Mouse (Mus musculus) kidney, embryonic 14.5 days (tissue): ENCODE data around the gene Hnrnph3. TPM values are rescaled to one million over a fixed set of nuclear protein-coding genes. Genes with fewer than 3 reads are reported as not detected.
A peak's percentile ranks its signal among the peaks of the same experiment; 100 is the strongest.

Source experiments
- ATAC-seq: fragments of 200-750 bp; cut with Nextera tagmentation; 2 replicates; pipeline ENCODE4 v1.8.0; 2017; ENCODE audit warnings: moderate number of reproducible peaks, mild to moderate bottlenecking, moderate TSS enrichment, moderate library complexity; ENCODE audit not compliant: low FRiP score, low TSS enrichment
- H3K27ac ChIP-seq: fragments of 300-500 bp; sonication (generic); 2 replicates; pipeline ENCODE4 v1.5.1; 2014; ENCODE audit warnings: low read depth, mild to moderate bottlenecking, low read length, moderate library complexity, mixed read lengths
- H3K27me3 ChIP-seq: fragments of 300-500 bp; sonication (generic); 2 replicates; pipeline ENCODE4 v1.6.1; 2014; ENCODE audit warnings: mild to moderate bottlenecking, low read length; ENCODE audit not compliant: control insufficient read depth, insufficient read depth
- H3K36me3 ChIP-seq: fragments of 300-500 bp; sonication (generic); 2 replicates; pipeline ENCODE4 v1.6.1; 2014; ENCODE audit warnings: low read length, mixed read lengths; ENCODE audit not compliant: control insufficient read depth, insufficient read depth
- H3K4me1 ChIP-seq: fragments of 300-500 bp; sonication (generic); 2 replicates; pipeline ENCODE4 v1.6.1; 2014; ENCODE audit warnings: low read length, mixed read lengths; ENCODE audit not compliant: control insufficient read depth, insufficient read depth
- H3K4me2 ChIP-seq: fragments of 300-500 bp; sonication (generic); replicated peaks from 2 replicates; pipeline ENCODE4 v1.6.1; 2014; ENCODE audit warnings: low read depth, mild to moderate bottlenecking, low read length
- H3K4me3 ChIP-seq: fragments of 300-500 bp; sonication (generic); 2 replicates; pipeline ENCODE4 v1.5.1; 2014; ENCODE audit warnings: mild to moderate bottlenecking, low read length
- H3K9ac ChIP-seq: fragments of 300-500 bp; sonication (generic); 2 replicates; pipeline ENCODE4 v1.6.1; 2014; ENCODE audit warnings: low read depth, mild to moderate bottlenecking, low read length, moderate library complexity
- H3K9me3 ChIP-seq: fragments of 300-500 bp; sonication (generic); 2 replicates; pipeline ENCODE4 v1.6.1; 2016; ENCODE audit warnings: low read length; ENCODE audit not compliant: control insufficient read depth
- WGBS: fragments of 180-500 bp; shearing (Covaris S2); extraction: QIAGEN DNeasy Blood & Tissue Kit; methylation state at CpG from one replicate; pipeline ENCODE4 v1.1.7; 2014; 5-methylcytosine and 5-hydroxymethylcytosine counted together
- polyA plus RNA-seq: library from polyadenylated mRNA; unstranded; fragments of >200 nt; fragmentation: Nextera tagmentation; extraction: Ambion mirVana; gene quantifications from 2 replicates; pipeline ENCODE4 v1.2.1, GENCODE M21; 2014

Gene Hnrnph3
- polyA plus RNA-seq, 1 experiment from 2014 or later = 86.8 TPM

GRCm38 (mm10) chr10:62984072-62984471 is 39.9 kb downstream of the Hnrnph3 start:
- ATAC-seq = no peak
- Histone ChIP-seq H3K9ac (no peak overlapping the region), H3K4me2 (no peak overlapping the region), H3K9me3 (no peaks in the 10 kb centered on the region), H3K4me1 (no peaks in the 10 kb centered on the region), H3K27me3 (no peaks in the 10 kb centered on the region), H3K27ac (no peak overlapping the region), H3K36me3 (peaks cover 33% of the 10 kb centered on the region), H3K4me3 (no peak overlapping the region)
- WGBS = 94% methylated on average over 11 of the region's 11 CpGs

DNA sequence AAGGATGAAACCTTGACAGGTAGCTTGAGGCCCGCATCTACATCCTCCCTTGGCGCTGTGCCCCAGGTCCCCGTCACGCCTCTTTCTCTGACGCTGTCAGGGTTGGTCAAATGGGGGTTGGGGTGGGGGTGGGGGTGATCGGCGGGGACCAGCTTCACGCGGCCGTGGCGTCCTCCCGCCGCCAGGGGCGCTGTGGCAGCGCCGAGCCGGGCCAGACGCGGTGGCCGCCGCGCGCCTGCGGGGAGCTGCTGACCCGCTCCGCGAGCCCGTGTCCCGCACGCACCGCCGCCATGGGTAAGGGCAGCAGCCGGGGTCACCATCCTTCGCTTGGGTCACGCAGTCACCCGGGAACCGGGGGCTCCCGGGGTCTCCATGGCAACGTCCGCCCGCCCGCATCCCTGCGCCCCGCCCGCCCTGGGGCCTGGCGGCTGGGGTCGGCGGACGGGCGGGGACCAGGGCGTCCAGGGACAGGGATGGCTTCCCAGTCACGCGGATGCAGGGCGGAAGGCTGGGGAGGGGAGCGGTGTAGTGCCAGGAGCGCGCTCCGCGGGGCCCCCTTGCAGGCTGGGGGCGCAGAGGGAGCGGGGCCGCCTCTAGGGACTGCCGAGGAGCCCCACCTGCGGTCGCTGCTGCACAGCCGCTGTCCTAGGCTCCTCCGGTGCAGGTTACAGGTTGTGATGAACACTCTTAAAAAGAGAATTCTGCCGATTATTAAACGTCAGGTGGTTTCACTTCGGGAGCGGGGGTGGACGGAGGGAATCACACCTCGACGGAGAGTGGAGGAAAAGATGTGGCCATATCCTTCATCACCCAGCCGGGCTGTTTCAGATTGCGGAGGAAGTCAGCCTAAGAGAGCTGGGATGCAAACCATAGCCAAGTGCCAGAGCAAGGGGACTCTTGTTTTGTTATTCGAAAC is 43.7 kb downstream of the Hnrnph3 start, which contains the start of gene Rufy2:
TSS of gene Rufy2 (plus strand) at position 185 of the 916 bp plus-strand sequence.
- H3K9me3 ChIP-seq = no peaks in the 10 kb centered on the region
- peak within 1 kb of the TSS; percentile 70 for H3K4me2 ChIP-seq
- peak within 1 kb of the TSS; percentile 45; the same call in 1 of the 2 replicates for H3K27ac ChIP-seq
- ATAC-seq = peak; percentile 94
- no peaks in the 10 kb centered on the region for H3K27me3 ChIP-seq
- H3K4me3 ChIP-seq = peak within 1 kb of the TSS; percentile 58
- no peaks in the 10 kb centered on the region for H3K4me1 ChIP-seq
- peaks cover 19% of the 10 kb centered on the region for H3K36me3 ChIP-seq
- H3K9ac ChIP-seq = peak within 1 kb of the TSS; percentile 63
- WGBS = 1% methylated on average over 74 of the region's 77 CpGs

DNA sequence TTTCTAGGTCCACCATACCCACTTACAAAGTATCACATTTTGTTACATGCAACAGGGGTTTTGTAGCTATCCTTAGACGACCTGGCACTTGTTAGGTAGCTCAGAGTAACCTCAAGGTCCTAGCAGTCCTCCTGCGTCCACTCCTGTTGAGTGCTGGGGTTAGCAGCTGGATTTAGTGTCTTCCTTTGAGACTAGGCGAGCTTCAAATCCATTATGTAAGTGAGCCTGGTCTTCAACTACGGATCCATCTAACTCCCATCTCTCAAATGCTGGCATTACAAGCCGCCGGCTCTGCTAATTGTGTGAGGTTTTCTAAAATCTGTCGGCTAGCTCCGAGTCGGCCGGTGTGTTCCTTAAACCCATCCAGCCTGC is 44.4 kb downstream of the Hnrnph3 start:
- no peak for ATAC-seq
- Histone ChIP-seq H3K4me2 (peak overlapping the region; percentile 47), H3K27ac (no peak overlapping the region), H3K9ac (no peak overlapping the region), H3K4me1 (no peaks in the 10 kb centered on the region), H3K9me3 (no peaks in the 10 kb centered on the region), H3K27me3 (no peaks in the 10 kb centered on the region), H3K4me3 (peak overlapping the region; percentile 58), H3K36me3 (peaks cover 13% of the 10 kb centered on the region)
- 6% methylated on average over 10 of the region's 10 CpGs for WGBS

DNA sequence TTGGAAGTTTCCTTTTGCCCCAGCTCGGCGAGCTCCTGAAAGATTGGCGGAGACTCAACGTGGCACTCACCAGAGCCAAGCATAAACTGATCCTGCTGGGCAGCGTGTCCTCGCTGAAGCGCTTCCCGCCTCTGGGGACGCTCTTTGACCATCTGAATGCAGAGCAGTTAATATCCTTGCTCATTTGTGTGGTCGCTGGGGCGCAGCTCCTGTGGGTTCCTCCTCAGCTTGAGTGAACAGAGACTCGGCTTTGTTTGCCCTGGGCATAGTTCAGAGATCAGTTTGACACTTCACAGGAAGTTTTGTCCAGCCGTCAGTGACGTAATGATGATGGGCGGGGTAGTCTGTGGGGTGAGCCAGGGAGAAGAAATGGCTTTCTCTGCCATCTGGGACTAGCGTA is 52.2 kb downstream of the Hnrnph3 start:
- Histone ChIP-seq H3K9me3 (no peaks in the 10 kb centered on the region), H3K27ac (no peak overlapping the region), H3K36me3 (peaks cover 41% of the 10 kb centered on the region), H3K4me2 (no peak overlapping the region), H3K4me1 (no peaks in the 10 kb centered on the region), H3K27me3 (no peaks in the 10 kb centered on the region), H3K4me3 (no peak overlapping the region), H3K9ac (no peak overlapping the region)
- 69% methylated on average over 16 of the region's 16 CpGs for WGBS
- ATAC-seq = peak; percentile 66

- Histone ChIP-seq H3K9ac (no peak overlapping the region), H3K27me3 (no peaks in the 10 kb centered on the region), H3K4me1 (no peaks in the 10 kb centered on the region), H3K27ac (no peak overlapping the region), H3K4me2 (no peak overlapping the region), H3K36me3 (peaks cover 71% of the 10 kb centered on the region), H3K9me3 (no peaks in the 10 kb centered on the region), H3K4me3 (no peak overlapping the region)
- peak; percentile 60; the same call in 1 of the 2 replicates for ATAC-seq
- 83% methylated on average over 15 of the region's 15 CpGs for WGBS
Measured at GRCm38 (mm10) chr10:62966291-62966690, 57.7 kb downstream of the Hnrnph3 start.

- Histone ChIP-seq H3K27ac (no peak overlapping the region), H3K9ac (no peak overlapping the region), H3K4me2 (no peak overlapping the region), H3K4me3 (no peak overlapping the region), H3K27me3 (no peaks in the 10 kb centered on the region), H3K36me3 (peaks cover 73% of the 10 kb centered on the region), H3K9me3 (no peaks in the 10 kb centered on the region), H3K4me1 (no peaks in the 10 kb centered on the region)
- 88% methylated on average over 11 of the region's 11 CpGs for WGBS
- no peak for ATAC-seq
Measured at GRCm38 (mm10) chr10:62965796-62966195, 58.2 kb downstream of the Hnrnph3 start.

Other genes with a start within 250 kb of the Hnrnph3 start
- 121 and 178 TPM in 2 replicates for gene Ccar1, start 231.9 kb downstream of the Hnrnph3 start, polyA plus RNA-seq
- 34.1 and 35.3 TPM in 2 replicates for gene Tet1, start 115.2 kb downstream of the Hnrnph3 start, polyA plus RNA-seq
- 10.0 and 16.0 TPM in 2 replicates for gene Slc25a16, start 103.6 kb downstream of the Hnrnph3 start, polyA plus RNA-seq
- 20.5 and 27.2 TPM in 2 replicates for gene Dna2, start 77.2 kb downstream of the Hnrnph3 start, polyA plus RNA-seq
- gene Rufy2, start 44.0 kb downstream of the Hnrnph3 start, polyA plus RNA-seq = 19.7 and 28.4 TPM in 2 replicates
- 1.9 and 2.7 TPM in 2 replicates for gene Pbld2, start 98 bp upstream of the Hnrnph3 start, polyA plus RNA-seq
- 4.8 and 5.1 TPM in 2 replicates for gene Pbld1, start 35.9 kb upstream of the Hnrnph3 start, polyA plus RNA-seq
- gene Atoh7, start 75.4 kb upstream of the Hnrnph3 start, polyA plus RNA-seq = 0.56 TPM in 1 of 2 replicates, not detected in the other
- not detected in 2 replicates for gene Mypn, start 179.7 kb upstream of the Hnrnph3 start, polyA plus RNA-seq
- gene Herc4, start 219.6 kb upstream of the Hnrnph3 start, polyA plus RNA-seq = 36.7 and 53.8 TPM in 2 replicates